ENCODE assay signal across 22 mouse cellular contexts in the genomic region with DNA sequence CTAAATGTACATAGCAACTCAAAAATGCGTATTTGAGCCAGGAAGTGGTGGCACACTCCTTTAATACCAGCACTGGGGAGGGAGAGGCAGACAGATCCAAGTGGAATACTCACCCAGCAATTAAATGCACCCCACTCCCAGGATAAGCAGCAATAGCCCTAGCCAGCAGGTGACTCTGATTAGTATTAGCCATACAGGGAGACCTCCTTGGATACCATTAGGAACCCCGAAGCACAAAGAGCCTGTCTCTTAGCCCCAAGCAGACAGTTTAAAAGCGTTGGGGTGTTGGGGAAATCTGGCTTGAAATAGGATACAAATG.
DNase-seq lines count a peak whose midpoint lies in the region; ATAC-seq and TF ChIP-seq lines count a peak whose summit lies in the region.
"Had no signal": no experiment of that assay in that cellular context is flagged by ENCODE, and none has a peak within 500 bp of the region (broad histone marks: within the 10 kb centered on the region; RNA-seq: fewer than 3 reads in every experiment).

No protein-coding gene starts in this region.

- peak overlapping the region; percentile 56 for H3K27ac ChIP-seq in forebrain, embryonic 10.5 days
- H3K27ac ChIP-seq in forebrain, embryonic 11.5 days (ENCODE audit: low read depth, low read length), result no peak overlapping the region
- peak overlapping the region; percentile 38; the same call in 1 of the 2 replicates for H3K27ac ChIP-seq in lung, embryonic 15.5 days
- no peak overlapping the region for H3K27ac ChIP-seq in lung, postnatal 0 days (ENCODE audit: low read length)
- H3K27ac ChIP-seq in forebrain, embryonic 16.5 days (ENCODE audit: low read length), result 0 out of 2 replicates have a peak overlapping the region, but pooled peaks have one; percentile 31
- peak overlapping the region; percentile 35; the same call in 1 of the 2 replicates for H3K27ac ChIP-seq in midbrain, embryonic 16.5 days (ENCODE audit: low read length)
- H3K27ac ChIP-seq: embryonic facial prominence, embryonic 15.5 days; heart, embryonic 10.5 days; limb, embryonic 12.5 days; liver, embryonic 12.5 days; neural tube, embryonic 15.5 days; stomach, embryonic 15.5 days had no signal

- no peak for TF ChIP-seq EP300 in lung, postnatal 0 days (IDR thresholded peaks at IDR 0.05)

- no peaks in the 10 kb centered on the region for H3K27me3 ChIP-seq in forebrain, embryonic 10.5 days (ENCODE audit: poor library complexity, severe bottlenecking)
- no peaks in the 10 kb centered on the region for H3K27me3 ChIP-seq in forebrain, embryonic 11.5 days (ENCODE audit: control insufficient read depth, insufficient read depth, low read length)
- no peaks in the 10 kb centered on the region for H3K27me3 ChIP-seq in lung, embryonic 15.5 days
- no peaks in the 10 kb centered on the region for H3K27me3 ChIP-seq in lung, postnatal 0 days (replicated peaks; ENCODE audit: insufficient read depth, low read length)
- H3K27me3 ChIP-seq in forebrain, embryonic 16.5 days (replicated peaks; ENCODE audit: control insufficient read depth, insufficient read depth, low read length), result no peaks in the 10 kb centered on the region
- H3K27me3 ChIP-seq in midbrain, embryonic 16.5 days (ENCODE audit: control insufficient read depth, insufficient read depth, low read depth, low read length), result no peaks in the 10 kb centered on the region
- H3K27me3 ChIP-seq: embryonic facial prominence, embryonic 15.5 days; limb, embryonic 12.5 days; liver, embryonic 12.5 days; neural tube, embryonic 15.5 days; stomach, embryonic 15.5 days had no signal

- H3K36me3 ChIP-seq in forebrain, embryonic 10.5 days (replicated peaks), result peaks cover 38% of the 10 kb centered on the region
- H3K36me3 ChIP-seq in forebrain, embryonic 11.5 days (ENCODE audit: control insufficient read depth, insufficient read depth, low read length), result no peaks in the 10 kb centered on the region
- H3K36me3 ChIP-seq in lung, embryonic 15.5 days, result no peaks in the 10 kb centered on the region
- H3K36me3 ChIP-seq in lung, postnatal 0 days (ENCODE audit: insufficient read depth, low read length), result no peaks in the 10 kb centered on the region
- H3K36me3 ChIP-seq in forebrain, embryonic 16.5 days (ENCODE audit: control insufficient read depth, insufficient read depth), result no peaks in the 10 kb centered on the region
- H3K36me3 ChIP-seq in midbrain, embryonic 16.5 days (ENCODE audit: control insufficient read depth, insufficient read depth, low read length), result no peaks in the 10 kb centered on the region
- H3K36me3 ChIP-seq: embryonic facial prominence, embryonic 15.5 days; heart, embryonic 10.5 days; limb, embryonic 12.5 days; liver, embryonic 12.5 days; neural tube, embryonic 15.5 days; stomach, embryonic 15.5 days had no signal

- DNase-seq in forebrain, embryonic 10.5 days (ENCODE audit: extremely low spot score, low spot score), result no peak
- no peak for DNase-seq in forebrain, embryonic 11.5 days (ENCODE audit: low spot score)
- no peak for DNase-seq in lung, postnatal 0 days (ENCODE audit: low spot score)
- DNase-seq in heart, postnatal 36 days, result no peak
- DNase-seq: adrenal gland, postnatal 10 days; cerebellum, adult 18-20 months; cerebellum, postnatal 14 days; gastrocnemius, postnatal 10 days; kidney, adult 18-20 months; lung, adult 18-20 months; right cerebral cortex, postnatal 4 days; thymus, adult 18-20 months; thymus, postnatal 4 days had no signal

- ATAC-seq in forebrain, embryonic 11.5 days (replicated peaks; ENCODE audit: low FRiP score), result no peak
- peak; percentile 42; the same call in 1 of the 2 replicates for ATAC-seq in lung, embryonic 15.5 days (ENCODE audit: borderline replicate concordance, extremely low read depth, low FRiP score, low TSS enrichment)
- ATAC-seq in lung, postnatal 0 days, result no peak
- ATAC-seq in forebrain, embryonic 16.5 days, result peak; percentile 41
- peak; percentile 68 for ATAC-seq in midbrain, embryonic 16.5 days
- ATAC-seq: liver, embryonic 12.5 days had no signal

- H3K9me3 ChIP-seq in forebrain, embryonic 10.5 days, result no peaks in the 10 kb centered on the region
- H3K9me3 ChIP-seq in forebrain, embryonic 11.5 days (ENCODE audit: control insufficient read depth, low read length), result no peaks in the 10 kb centered on the region
- no peaks in the 10 kb centered on the region for H3K9me3 ChIP-seq in lung, embryonic 15.5 days
- no peaks in the 10 kb centered on the region for H3K9me3 ChIP-seq in lung, postnatal 0 days (ENCODE audit: low read length)
- H3K9me3 ChIP-seq in forebrain, embryonic 16.5 days (ENCODE audit: control insufficient read depth, low read length), result no peaks in the 10 kb centered on the region
- no peaks in the 10 kb centered on the region for H3K9me3 ChIP-seq in midbrain, embryonic 16.5 days (replicated peaks; ENCODE audit: control insufficient read depth, low read length, poor library complexity, severe bottlenecking)
- H3K9me3 ChIP-seq: embryonic facial prominence, embryonic 15.5 days; heart, embryonic 10.5 days; limb, embryonic 12.5 days; liver, embryonic 12.5 days; neural tube, embryonic 15.5 days; stomach, embryonic 15.5 days had no signal

- intact Hi-C loops in heart, postnatal 36 days (cut with DNase I), result no loop called here

- TF ChIP-seq CTCF in lung, postnatal 0 days (IDR thresholded peaks at IDR 0.05), result no peak

- 52% methylated on average over 3 of the region's 3 CpGs for WGBS in forebrain, embryonic 10.5 days
- WGBS in forebrain, embryonic 11.5 days, result 46% methylated on average over 3 of the region's 3 CpGs
- WGBS in lung, embryonic 15.5 days, result 58% methylated on average over 3 of the region's 3 CpGs
- 65% methylated on average over 3 of the region's 3 CpGs for WGBS in lung, postnatal 0 days
- 34% methylated on average over 3 of the region's 3 CpGs for WGBS in forebrain, embryonic 16.5 days
- WGBS in midbrain, embryonic 16.5 days, result 37% methylated on average over 3 of the region's 3 CpGs

- H3K9ac ChIP-seq in forebrain, embryonic 11.5 days (ENCODE audit: low read length), result no peak overlapping the region
- no peak overlapping the region for H3K9ac ChIP-seq in lung, embryonic 15.5 days
- H3K9ac ChIP-seq in lung, postnatal 0 days (replicated peaks; ENCODE audit: low read depth), result no peak overlapping the region
- no peak overlapping the region for H3K9ac ChIP-seq in forebrain, embryonic 16.5 days (replicated peaks; ENCODE audit: low read depth, low read length)
- no peak overlapping the region for H3K9ac ChIP-seq in midbrain, embryonic 16.5 days (ENCODE audit: low read depth, low read length)
- H3K9ac ChIP-seq: embryonic facial prominence, embryonic 15.5 days; limb, embryonic 12.5 days; liver, embryonic 12.5 days; neural tube, embryonic 15.5 days; stomach, embryonic 15.5 days had no signal

- H3K4me2 ChIP-seq in forebrain, embryonic 11.5 days (ENCODE audit: low read depth, low read length, severe bottlenecking), result no peak overlapping the region
- no peak overlapping the region for H3K4me2 ChIP-seq in lung, embryonic 15.5 days
- no peak overlapping the region for H3K4me2 ChIP-seq in lung, postnatal 0 days (replicated peaks; ENCODE audit: low read depth, low read length)
- no peak overlapping the region for H3K4me2 ChIP-seq in forebrain, embryonic 16.5 days (ENCODE audit: low read length)
- H3K4me2 ChIP-seq in midbrain, embryonic 16.5 days (ENCODE audit: low read length), result no peak overlapping the region
- H3K4me2 ChIP-seq: embryonic facial prominence, embryonic 15.5 days; limb, embryonic 12.5 days; liver, embryonic 12.5 days; neural tube, embryonic 15.5 days; stomach, embryonic 15.5 days had no signal

- H3K4me3 ChIP-seq in forebrain, embryonic 10.5 days, result no peak overlapping the region
- H3K4me3 ChIP-seq in forebrain, embryonic 11.5 days (ENCODE audit: low read depth, low read length), result no peak overlapping the region
- H3K4me3 ChIP-seq in lung, embryonic 15.5 days, result no peak overlapping the region
- no peak overlapping the region for H3K4me3 ChIP-seq in lung, postnatal 0 days (ENCODE audit: low read depth, low read length)
- no peak overlapping the region for H3K4me3 ChIP-seq in forebrain, embryonic 16.5 days (replicated peaks; ENCODE audit: low read length)
- H3K4me3 ChIP-seq in midbrain, embryonic 16.5 days (ENCODE audit: low read depth, low read length), result no peak overlapping the region
- H3K4me3 ChIP-seq: embryonic facial prominence, embryonic 15.5 days; heart, embryonic 10.5 days; limb, embryonic 12.5 days; liver, embryonic 12.5 days; neural tube, embryonic 15.5 days; stomach, embryonic 15.5 days had no signal

- peaks cover 23% of the 10 kb centered on the region for H3K4me1 ChIP-seq in forebrain, embryonic 10.5 days
- H3K4me1 ChIP-seq in forebrain, embryonic 11.5 days (replicated peaks; ENCODE audit: control insufficient read depth, insufficient read depth, low read length), result no peaks in the 10 kb centered on the region; the same call in 1 of the 2 replicates
- no peaks in the 10 kb centered on the region for H3K4me1 ChIP-seq in lung, embryonic 15.5 days
- H3K4me1 ChIP-seq in lung, postnatal 0 days (ENCODE audit: insufficient read depth, low read depth, low read length), result no peaks in the 10 kb centered on the region
- H3K4me1 ChIP-seq in forebrain, embryonic 16.5 days (replicated peaks; ENCODE audit: control insufficient read depth, insufficient read depth, low read length), result peaks cover 8% of the 10 kb centered on the region
- H3K4me1 ChIP-seq in midbrain, embryonic 16.5 days (ENCODE audit: control insufficient read depth, insufficient read depth, low read length), result peaks cover 8% of the 10 kb centered on the region
- H3K4me1 ChIP-seq: embryonic facial prominence, embryonic 15.5 days; limb, embryonic 12.5 days; liver, embryonic 12.5 days; neural tube, embryonic 15.5 days; stomach, embryonic 15.5 days had no signal

Comparison
In these comparisons a context has a peak if more than half of its experiments do, and no peak if none do; other contexts are left out.
1. H3K27ac ChIP-seq: peak in forebrain, embryonic 10.5 days (single experiment), lung, embryonic 15.5 days (single experiment), forebrain, embryonic 16.5 days (single experiment) and midbrain, embryonic 16.5 days (single experiment); none in forebrain, embryonic 11.5 days (single experiment) and lung, postnatal 0 days (single experiment).
2. ATAC-seq: peak in lung, embryonic 15.5 days (single experiment), forebrain, embryonic 16.5 days (single experiment) and midbrain, embryonic 16.5 days (single experiment); none in forebrain, embryonic 11.5 days (single experiment) and lung, postnatal 0 days (single experiment).